Mouse (Mus musculus) heart, postnatal 0 days (tissue): ENCODE results near the gene Abhd17c. TPM values are rescaled to one million over a fixed set of nuclear protein-coding genes. Genes with fewer than 3 reads are reported as not detected.

ENCODE experiments used
- ATAC-seq: fragments of 200-750 bp; cut with Nextera tagmentation; 2 replicates; pipeline ENCODE4 v1.8.0; 2017; ENCODE audit warnings: low read depth, moderate number of reproducible peaks, moderate library complexity; ENCODE audit not compliant: insufficient read depth
- DNase-seq: peaks from one replicate; pipeline ENCODE4 v3.0.0-alpha.2; 2016; ENCODE audit warnings: low spot score
- H3K27ac ChIP-seq: fragments of 300-500 bp; sonication (generic); 2 replicates; pipeline ENCODE4 v1.5.1; 2014; ENCODE audit warnings: low read depth, mild to moderate bottlenecking
- H3K27me3 ChIP-seq: fragments of 300-500 bp; sonication (generic); 2 replicates; pipeline ENCODE4 v1.6.1; 2014; ENCODE audit warnings: low read length, mixed read lengths; ENCODE audit not compliant: control insufficient read depth, insufficient read depth
- H3K36me3 ChIP-seq: fragments of 300-500 bp; sonication (generic); replicated peaks from 2 replicates; pipeline ENCODE4 v1.6.1; 2014; ENCODE audit warnings: low read length, mixed read lengths; ENCODE audit not compliant: control insufficient read depth, insufficient read depth
- H3K4me1 ChIP-seq: fragments of 300-500 bp; sonication (generic); 2 replicates; pipeline ENCODE4 v1.6.1; 2014; ENCODE audit warnings: antibody characterized with exemption; ENCODE audit not compliant: control insufficient read depth, insufficient read depth
- H3K4me2 ChIP-seq: fragments of 300-500 bp; sonication (generic); 2 replicates; pipeline ENCODE4 v1.6.1; 2014; ENCODE audit warnings: low read depth, mild to moderate bottlenecking, low read length, moderate library complexity
- H3K4me3 ChIP-seq: fragments of 300-500 bp; sonication (generic); 2 replicates; pipeline ENCODE4 v1.5.1; 2014; ENCODE audit warnings: low read depth, low read length
- H3K9ac ChIP-seq: fragments of 300-500 bp; sonication (generic); replicated peaks from 2 replicates; pipeline ENCODE4 v1.6.1; 2014; ENCODE audit warnings: low read depth, low read length, mixed read lengths
- H3K9me3 ChIP-seq: fragments of 300-500 bp; sonication (generic); replicated peaks from 2 replicates; pipeline ENCODE4 v1.6.1; 2016; ENCODE audit warnings: low read length; ENCODE audit not compliant: control insufficient read depth
- CTCF ChIP-seq: IDR thresholded peaks from 2 replicates; pipeline ENCODE4 v1.5.1; 2016; ENCODE audit warnings: antibody characterized with exemption, control low read depth, low read depth
- EP300 ChIP-seq: IDR thresholded peaks from 2 replicates; pipeline ENCODE4 v1.6.1; 2016; ENCODE audit warnings: antibody characterized with exemption, low read depth
- WGBS: fragments of 180-500 bp; shearing (Covaris S2); extraction: QIAGEN DNeasy Blood & Tissue Kit; methylation state at CpG from one replicate; pipeline ENCODE4 v1.1.7; 2014; 5-methylcytosine and 5-hydroxymethylcytosine counted together
- polyA plus RNA-seq: library from polyadenylated mRNA; unstranded; fragments of >200 nt; fragmentation: Nextera tagmentation; extraction: Ambion mirVana; gene quantifications from 2 replicates; pipeline ENCODE4 v1.2.1, GENCODE M21; 2015
- total RNA-seq: library from RNA; depleted of rRNA; stranded (reverse); fragments of >200 nt; gene quantifications from 2 replicates; pipeline ENCODE4 v1.2.3, GENCODE M21; 2014; ENCODE audit warnings: low replicate concordance

The Abhd17c gene
- total and polyA plus RNA-seq, 2 experiments from 2014 or later = 45.3 to 76.1 TPM

DNA sequence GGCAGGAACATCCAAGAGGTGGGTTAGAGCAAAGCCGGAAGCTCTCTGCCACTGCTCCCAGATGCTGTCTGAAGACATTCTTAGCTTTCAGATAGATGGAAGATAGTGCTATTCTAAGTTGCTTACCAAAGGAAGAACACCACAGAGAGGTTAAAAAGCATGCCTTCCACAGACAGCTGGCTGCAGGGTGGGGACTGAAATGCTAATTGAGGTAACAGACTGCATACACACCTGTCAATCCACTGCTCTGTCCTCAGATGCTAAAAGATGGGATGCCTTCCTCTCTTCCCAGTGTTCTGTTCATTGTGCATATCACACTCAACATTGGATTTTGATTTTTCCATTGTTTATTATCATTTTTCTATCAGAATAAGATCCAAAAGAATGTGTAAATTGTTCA is 53.6 kb downstream of the Abhd17c start:
- H3K27ac ChIP-seq = no peak overlapping the region
- no peak overlapping the region for H3K4me3 ChIP-seq
- no peaks in the 10 kb centered on the region for H3K4me1 ChIP-seq
- no peak for TF ChIP-seq EP300
- no peak for TF ChIP-seq CTCF
- H3K9ac ChIP-seq = no peak overlapping the region
- ATAC-seq (no peak), DNase-seq (no peak)
- no peaks in the 10 kb centered on the region for H3K27me3 ChIP-seq
- WGBS = 78% methylated on average over 1 of the region's 1 CpGs
- H3K36me3 ChIP-seq = no peaks in the 10 kb centered on the region
- H3K9me3 ChIP-seq = no peaks in the 10 kb centered on the region
- no peak overlapping the region for H3K4me2 ChIP-seq

DNA sequence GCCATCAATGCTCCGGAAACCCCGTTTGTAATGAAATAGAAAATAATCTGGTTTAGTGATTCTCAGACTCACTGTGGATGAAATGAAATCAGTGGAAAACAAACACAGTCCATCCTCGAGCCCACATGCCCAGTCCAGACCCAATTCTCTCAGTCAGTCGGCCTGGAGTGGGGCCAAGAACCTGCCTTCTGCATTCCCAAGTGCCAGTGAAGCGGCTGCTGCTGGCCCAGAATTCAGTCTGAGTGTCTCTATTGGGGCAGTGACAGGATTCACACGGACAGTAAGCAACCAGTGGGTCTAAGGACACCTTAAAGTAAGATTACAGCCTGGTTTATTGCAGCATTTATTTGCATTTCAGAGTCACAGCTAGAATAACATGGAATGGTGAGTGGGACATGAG is 55.2 kb downstream of the Abhd17c start:
- TF ChIP-seq CTCF (no peak), EP300 (no peak)
- 30% methylated on average over 6 of the region's 6 CpGs for WGBS
- Histone ChIP-seq H3K9ac (0 out of 2 replicates have a peak overlapping the region, but pooled peaks have one; percentile 40), H3K9me3 (no peaks in the 10 kb centered on the region), H3K36me3 (no peaks in the 10 kb centered on the region), H3K4me3 (no peak overlapping the region), H3K4me2 (no peak overlapping the region), H3K4me1 (no peaks in the 10 kb centered on the region), H3K27me3 (no peaks in the 10 kb centered on the region), H3K27ac (no peak overlapping the region)
- ATAC-seq (no peak), DNase-seq (no peak)

DNA sequence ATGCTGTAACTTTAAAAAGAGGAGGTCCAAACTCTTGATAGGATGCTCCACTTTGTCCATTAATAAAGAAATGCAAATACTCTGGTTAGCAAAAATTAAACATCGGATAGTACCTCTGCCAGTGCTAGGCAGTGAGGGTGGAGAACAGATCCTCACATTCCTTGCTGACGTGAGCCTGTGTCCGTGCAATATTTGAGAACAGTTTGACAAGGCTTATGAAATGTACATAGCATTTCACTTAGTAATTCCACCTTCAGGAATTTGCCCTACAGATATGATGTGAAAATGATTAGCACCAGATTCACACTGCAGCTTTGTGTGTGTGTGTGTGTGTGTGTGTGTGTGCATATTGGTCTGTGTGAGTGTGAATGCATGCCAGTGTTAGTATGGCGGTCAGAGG is 60.9 kb downstream of the Abhd17c start:
- H3K36me3 ChIP-seq = no peaks in the 10 kb centered on the region
- no peak overlapping the region for H3K4me2 ChIP-seq
- TF ChIP-seq CTCF (no peak), EP300 (no peak)
- H3K9me3 ChIP-seq = no peaks in the 10 kb centered on the region
- peaks cover 15% of the 10 kb centered on the region for H3K27me3 ChIP-seq
- no peak overlapping the region for H3K4me3 ChIP-seq
- WGBS = 44% methylated on average over 4 of the region's 4 CpGs
- H3K4me1 ChIP-seq = no peaks in the 10 kb centered on the region; the same call in 1 of the 2 replicates
- DNase-seq (no peak), ATAC-seq (no peak)
- H3K9ac ChIP-seq = no peak overlapping the region
- no peak overlapping the region for H3K27ac ChIP-seq

DNA sequence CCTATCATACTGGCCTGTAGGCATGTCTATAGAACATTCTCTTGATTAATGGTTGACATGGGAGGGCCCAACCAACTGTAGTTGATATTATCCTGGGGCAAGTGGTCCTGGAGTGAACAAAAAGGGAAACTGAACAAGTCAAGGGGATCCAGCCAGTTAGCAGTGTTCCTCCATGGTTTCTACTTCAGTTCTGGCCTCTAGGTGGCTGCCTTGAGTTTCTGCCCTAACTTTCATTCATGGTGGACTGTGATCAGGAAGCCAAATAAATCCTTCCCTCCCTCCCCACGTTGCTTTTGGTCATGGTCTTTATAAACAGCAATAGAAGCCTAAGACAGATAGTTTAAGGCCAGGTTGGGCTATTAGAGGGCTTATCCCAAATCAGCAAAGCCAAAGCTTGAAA is 61.9 kb downstream of the Abhd17c start:
- DNase-seq (no peak), ATAC-seq (no peak)
- Histone ChIP-seq H3K4me3 (no peak overlapping the region), H3K4me1 (no peaks in the 10 kb centered on the region; the same call in 1 of the 2 replicates), H3K9ac (no peak overlapping the region), H3K9me3 (no peaks in the 10 kb centered on the region), H3K4me2 (no peak overlapping the region), H3K27me3 (peaks cover 26% of the 10 kb centered on the region), H3K36me3 (no peaks in the 10 kb centered on the region), H3K27ac (no peak overlapping the region)
- 30% methylated on average over 1 of the region's 1 CpGs for WGBS
- TF ChIP-seq EP300 = no peak
- peak; percentile 59 for TF ChIP-seq CTCF

DNA sequence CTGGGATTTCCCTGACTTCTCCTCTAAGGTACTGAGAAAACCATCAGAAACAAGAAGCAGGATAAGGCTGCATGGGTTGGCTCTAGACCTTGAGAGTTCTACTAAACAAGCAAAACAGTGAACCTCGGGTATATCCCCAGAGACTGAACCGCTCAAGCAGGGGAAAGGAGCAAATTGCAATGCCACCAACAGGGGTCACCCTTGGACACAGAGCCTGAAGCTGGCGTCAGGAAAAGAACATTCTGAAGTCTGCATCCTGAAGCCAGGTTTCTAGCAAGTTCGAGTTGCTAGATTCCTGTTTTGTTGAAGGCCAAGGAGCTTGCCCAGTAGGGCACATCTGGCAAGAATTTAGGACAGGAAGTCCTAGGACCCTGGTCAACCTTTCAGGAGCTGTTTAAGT is 62.7 kb downstream of the Abhd17c start:
- no peak overlapping the region for H3K4me2 ChIP-seq
- no peaks in the 10 kb centered on the region for H3K36me3 ChIP-seq
- no peaks in the 10 kb centered on the region for H3K9me3 ChIP-seq
- H3K4me3 ChIP-seq = no peak overlapping the region
- WGBS = 2% methylated on average over 4 of the region's 4 CpGs
- H3K27ac ChIP-seq = no peak overlapping the region
- H3K4me1 ChIP-seq = no peaks in the 10 kb centered on the region; the same call in 1 of the 2 replicates
- peaks cover 27% of the 10 kb centered on the region for H3K27me3 ChIP-seq
- H3K9ac ChIP-seq = no peak overlapping the region
- ATAC-seq = no peak
- TF ChIP-seq EP300 (no peak), CTCF (peak; percentile 83)
- DNase-seq = peak; percentile 60

DNA sequence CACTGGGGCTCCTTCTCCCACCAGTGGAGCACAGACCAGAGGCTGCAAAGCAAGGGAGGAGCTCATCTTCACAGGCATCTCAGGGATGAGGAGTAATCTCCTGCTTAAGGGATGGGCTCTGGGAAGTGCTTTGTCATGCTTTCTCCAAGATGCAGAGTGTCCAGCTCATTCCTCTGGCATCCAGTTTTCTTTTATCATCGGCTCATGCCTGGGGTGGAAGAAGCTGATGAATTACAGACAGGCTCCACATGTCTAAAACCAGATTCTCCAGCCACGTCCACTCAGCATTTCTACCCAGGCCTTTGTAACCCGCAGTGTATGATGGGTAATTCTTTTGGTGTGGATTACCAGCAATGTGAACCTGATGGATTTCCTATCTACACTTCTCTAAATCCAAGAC is 63.5 kb downstream of the Abhd17c start:
- Histone ChIP-seq H3K4me2 (no peak overlapping the region), H3K27me3 (peaks cover 27% of the 10 kb centered on the region), H3K9ac (no peak overlapping the region), H3K4me1 (no peaks in the 10 kb centered on the region; the same call in 1 of the 2 replicates), H3K36me3 (no peaks in the 10 kb centered on the region), H3K4me3 (no peak overlapping the region), H3K9me3 (no peaks in the 10 kb centered on the region), H3K27ac (no peak overlapping the region)
- DNase-seq (no peak), ATAC-seq (no peak)
- TF ChIP-seq EP300 = no peak
- no peak for TF ChIP-seq CTCF
- WGBS = 57% methylated on average over 3 of the region's 3 CpGs
